Mouse (Mus musculus): ENCODE measurements around the gene St6galnac3. TPM values are rescaled to one million over a fixed set of nuclear protein-coding genes. Genes with fewer than 3 reads are reported as not detected.

Gene St6galnac3
- polyA plus RNA-seq, 1 experiment: not detected

DNA sequence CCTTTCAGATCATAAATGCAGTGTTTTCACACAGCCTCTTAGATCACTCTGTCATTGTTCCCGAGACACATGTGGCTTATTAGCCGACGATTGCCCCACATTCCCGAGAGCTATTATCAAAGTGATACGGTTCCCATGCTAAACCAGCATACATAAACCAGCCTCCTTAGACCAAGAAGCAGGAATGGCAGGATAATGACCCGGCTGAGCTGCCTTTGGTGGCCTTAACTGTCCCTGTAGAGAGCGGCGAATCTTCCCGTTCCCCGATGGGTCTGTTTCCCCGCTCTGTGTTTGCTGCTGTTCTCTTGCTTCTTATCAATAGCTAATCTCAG lies 119.2 kb downstream of the St6galnac3 start:
- no peak overlapping the region for H3K4me3 ChIP-seq (ENCODE audit: insufficient read depth, low read length)
- TF ChIP-seq CTCF (IDR thresholded peaks at IDR 0.05; ENCODE audit: low read depth, low read length): no peak
- no peak for TF ChIP-seq POLR2A (IDR thresholded peaks at IDR 0.05; ENCODE audit: borderline replicate concordance, low read depth, low read length)
- no peak overlapping the region for H3K27ac ChIP-seq (ENCODE audit: insufficient read depth, low read depth, low read length)
- H3K4me1 ChIP-seq (ENCODE audit: control insufficient read depth, insufficient read depth, low read length): no peaks in the 10 kb centered on the region

DNA sequence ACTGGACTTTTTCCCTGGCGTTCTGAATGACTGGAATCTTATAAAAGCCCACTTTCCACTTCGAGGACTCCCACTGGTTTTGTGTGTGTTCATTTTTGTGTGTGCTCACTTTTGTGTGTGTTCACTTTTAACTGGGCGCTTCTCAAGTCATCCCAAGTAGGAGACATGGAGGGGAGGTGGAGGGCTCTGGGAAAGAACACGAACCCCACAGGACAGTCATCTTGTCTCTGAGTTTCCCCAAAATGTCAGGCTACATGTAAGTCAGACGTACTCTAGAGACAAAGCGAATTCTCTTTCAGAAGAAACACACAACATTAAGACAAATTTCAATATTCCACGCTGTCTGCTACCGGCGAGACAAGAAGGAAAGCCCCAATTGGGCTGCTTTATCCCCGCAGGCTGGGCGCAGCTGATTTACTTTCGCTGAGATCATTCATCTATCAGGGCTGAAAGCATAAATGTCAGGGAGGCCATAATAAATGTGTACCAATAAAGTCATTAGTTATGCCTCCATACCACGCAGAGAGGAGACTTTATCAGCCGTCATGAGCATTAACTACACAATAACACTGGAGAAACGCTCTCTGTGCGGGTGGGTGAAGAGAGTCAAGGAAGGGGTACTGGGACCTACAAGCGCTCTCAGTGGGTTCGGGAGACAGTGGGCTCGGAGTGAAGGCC lies 119.7 kb downstream of the St6galnac3 start:
- Histone ChIP-seq H3K27ac (ENCODE audit: insufficient read depth, low read depth, low read length) (no peak overlapping the region), H3K4me3 (ENCODE audit: insufficient read depth, low read length) (no peak overlapping the region), H3K4me1 (ENCODE audit: control insufficient read depth, insufficient read depth, low read length) (no peaks in the 10 kb centered on the region)
- no peak for TF ChIP-seq CTCF (IDR thresholded peaks at IDR 0.05; ENCODE audit: low read depth, low read length)
- TF ChIP-seq POLR2A (IDR thresholded peaks at IDR 0.05; ENCODE audit: borderline replicate concordance, low read depth, low read length): no peak

DNA sequence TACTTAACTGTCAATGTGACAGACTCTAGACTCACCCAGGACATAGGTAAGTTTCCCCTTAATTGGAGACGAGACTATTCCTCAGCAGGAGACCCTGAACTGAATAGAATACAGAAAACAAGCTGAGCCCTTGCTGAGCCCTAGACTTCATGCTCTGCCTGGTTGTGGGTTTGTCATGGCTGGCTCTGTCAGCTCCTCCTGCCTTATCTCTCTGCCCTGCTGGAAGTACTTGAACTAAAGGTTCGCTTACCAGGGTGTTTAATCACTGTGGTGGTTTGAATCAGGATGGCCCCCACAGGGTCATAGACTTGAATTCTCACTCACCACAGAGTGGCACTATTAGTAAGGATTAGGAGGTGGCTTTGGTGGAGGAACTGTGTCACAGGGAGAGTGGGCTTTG lies 125.8 kb downstream of the St6galnac3 start:
- Histone ChIP-seq H3K4me3 (ENCODE audit: insufficient read depth, low read length) (no peak overlapping the region), H3K27ac (ENCODE audit: insufficient read depth, low read depth, low read length) (no peak overlapping the region), H3K4me1 (ENCODE audit: control insufficient read depth, insufficient read depth, low read length) (no peaks in the 10 kb centered on the region)
- TF ChIP-seq POLR2A (IDR thresholded peaks at IDR 0.05; ENCODE audit: borderline replicate concordance, low read depth, low read length) (no peak), CTCF (IDR thresholded peaks at IDR 0.05; ENCODE audit: low read depth, low read length) (no peak)

- Histone ChIP-seq H3K27ac (ENCODE audit: insufficient read depth, low read depth, low read length) (no peak overlapping the region), H3K4me3 (ENCODE audit: insufficient read depth, low read length) (no peak overlapping the region), H3K4me1 (ENCODE audit: control insufficient read depth, insufficient read depth, low read length) (no peaks in the 10 kb centered on the region)
- no peak for TF ChIP-seq POLR2A (IDR thresholded peaks at IDR 0.05; ENCODE audit: borderline replicate concordance, low read depth, low read length)
- TF ChIP-seq CTCF (IDR thresholded peaks at IDR 0.05; ENCODE audit: low read depth, low read length): no peak
These were observed 126.3 kb downstream of the St6galnac3 start for GRCm38 (mm10) chr3:153598631-153599030.

DNA sequence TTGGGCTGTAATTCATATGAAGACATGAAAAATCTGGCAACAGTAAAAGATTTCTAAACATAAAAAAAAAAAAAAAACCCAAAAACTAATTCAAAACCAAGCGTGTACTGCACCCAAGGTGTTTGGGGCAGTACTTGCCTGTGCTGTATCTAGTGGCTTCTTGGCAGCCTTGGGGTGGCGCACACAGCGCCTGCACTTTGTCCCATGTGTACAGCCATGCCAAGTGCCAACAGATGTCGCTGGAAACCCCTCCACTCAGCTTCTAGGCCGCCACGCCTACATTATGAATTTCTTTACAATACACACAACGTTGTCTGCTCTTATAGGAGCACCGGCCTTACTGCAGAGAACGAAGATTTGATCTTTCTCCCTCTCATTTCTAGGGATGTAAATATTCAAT lies 130.4 kb downstream of the St6galnac3 start:
- H3K27ac ChIP-seq (ENCODE audit: insufficient read depth, low read depth, low read length): no peak overlapping the region
- no peak overlapping the region for H3K4me3 ChIP-seq (ENCODE audit: insufficient read depth, low read length)
- H3K4me1 ChIP-seq (ENCODE audit: control insufficient read depth, insufficient read depth, low read length): no peaks in the 10 kb centered on the region
- TF ChIP-seq POLR2A (IDR thresholded peaks at IDR 0.05; ENCODE audit: borderline replicate concordance, low read depth, low read length) (no peak), CTCF (IDR thresholded peaks at IDR 0.05; ENCODE audit: low read depth, low read length) (no peak)

DNA sequence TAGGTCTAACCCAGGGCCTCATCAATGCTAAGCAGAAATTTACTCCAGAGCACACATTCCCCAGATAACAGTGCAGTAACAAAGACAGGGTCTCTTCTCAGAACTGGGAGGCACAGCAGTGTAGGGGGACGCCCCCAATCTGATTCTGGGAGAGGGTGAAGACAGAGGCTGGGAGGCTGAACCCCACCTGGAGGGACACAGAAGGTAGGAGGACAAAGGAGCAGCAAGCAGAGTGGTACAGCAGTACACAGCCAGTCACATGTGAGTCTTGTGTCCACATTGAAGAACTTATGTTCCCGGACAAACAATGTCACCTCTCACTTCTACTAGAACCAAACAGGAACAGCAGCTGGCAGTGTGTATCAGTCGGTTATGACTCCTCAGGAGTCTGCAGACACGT lies 131.0 kb downstream of the St6galnac3 start:
- H3K27ac ChIP-seq (ENCODE audit: insufficient read depth, low read depth, low read length): no peak overlapping the region
- H3K4me3 ChIP-seq (ENCODE audit: insufficient read depth, low read length): no peak overlapping the region
- TF ChIP-seq CTCF (IDR thresholded peaks at IDR 0.05; ENCODE audit: low read depth, low read length): no peak
- TF ChIP-seq POLR2A (IDR thresholded peaks at IDR 0.05; ENCODE audit: borderline replicate concordance, low read depth, low read length): no peak
- H3K4me1 ChIP-seq (ENCODE audit: control insufficient read depth, insufficient read depth, low read length): no peaks in the 10 kb centered on the region

DNA sequence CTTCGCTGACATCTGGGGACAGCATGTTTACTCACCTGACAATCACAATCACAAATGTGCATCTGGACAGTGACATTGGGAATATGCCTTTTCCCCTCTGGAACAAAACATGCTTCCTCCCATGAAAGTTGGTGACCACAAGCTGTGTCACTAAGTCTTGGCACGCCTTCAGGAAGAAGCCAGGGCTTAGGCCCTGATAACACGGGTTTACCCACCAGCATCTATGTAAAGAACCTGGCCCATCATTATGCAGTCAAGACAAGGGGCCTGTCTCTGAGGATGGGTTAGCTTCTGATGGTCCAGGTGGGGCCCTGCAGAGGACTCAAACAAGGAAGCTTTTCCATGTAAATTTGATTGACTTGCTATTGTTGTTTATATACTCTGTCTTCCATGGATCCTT lies 131.9 kb downstream of the St6galnac3 start:
- no peak overlapping the region for H3K27ac ChIP-seq (ENCODE audit: insufficient read depth, low read depth, low read length)
- TF ChIP-seq POLR2A (IDR thresholded peaks at IDR 0.05; ENCODE audit: borderline replicate concordance, low read depth, low read length): no peak
- no peak for TF ChIP-seq CTCF (IDR thresholded peaks at IDR 0.05; ENCODE audit: low read depth, low read length)
- H3K4me3 ChIP-seq (ENCODE audit: insufficient read depth, low read length): no peak overlapping the region
- H3K4me1 ChIP-seq (ENCODE audit: control insufficient read depth, insufficient read depth, low read length): no peaks in the 10 kb centered on the region

DNA sequence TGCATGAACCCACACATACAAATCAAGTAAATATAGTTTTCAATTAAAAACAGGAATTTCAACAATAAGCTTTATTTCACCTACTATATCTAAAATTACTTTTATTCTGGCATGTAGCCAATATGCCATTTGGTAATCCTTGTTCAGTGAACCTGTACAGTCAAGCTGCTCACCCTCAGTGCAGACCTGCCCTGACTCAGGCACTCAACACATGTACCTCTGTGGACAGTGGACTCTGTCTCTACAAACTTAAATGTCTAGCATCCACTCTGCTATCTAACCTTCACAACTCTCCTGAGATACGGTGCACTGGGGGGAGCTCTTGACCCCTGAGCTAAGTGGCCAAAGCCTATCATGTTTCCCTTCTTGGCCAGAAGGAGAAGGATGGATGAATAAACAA lies 137.4 kb downstream of the St6galnac3 start:
- Histone ChIP-seq H3K4me1 (ENCODE audit: control insufficient read depth, insufficient read depth, low read length) (no peaks in the 10 kb centered on the region), H3K27ac (ENCODE audit: insufficient read depth, low read depth, low read length) (no peak overlapping the region), H3K4me3 (ENCODE audit: insufficient read depth, low read length) (no peak overlapping the region)
- TF ChIP-seq POLR2A (IDR thresholded peaks at IDR 0.05; ENCODE audit: borderline replicate concordance, low read depth, low read length): no peak
- TF ChIP-seq CTCF (IDR thresholded peaks at IDR 0.05; ENCODE audit: low read depth, low read length): no peak

- H3K27ac ChIP-seq (ENCODE audit: insufficient read depth, low read depth, low read length): no peak overlapping the region
- no peak for TF ChIP-seq POLR2A (IDR thresholded peaks at IDR 0.05; ENCODE audit: borderline replicate concordance, low read depth, low read length)
- no peak for TF ChIP-seq CTCF (IDR thresholded peaks at IDR 0.05; ENCODE audit: low read depth, low read length)
- no peak overlapping the region for H3K4me3 ChIP-seq (ENCODE audit: insufficient read depth, low read length)
- H3K4me1 ChIP-seq (ENCODE audit: control insufficient read depth, insufficient read depth, low read length): no peaks in the 10 kb centered on the region
These were observed 140.1 kb downstream of the St6galnac3 start for GRCm38 (mm10) chr3:153584836-153585235.

DNA sequence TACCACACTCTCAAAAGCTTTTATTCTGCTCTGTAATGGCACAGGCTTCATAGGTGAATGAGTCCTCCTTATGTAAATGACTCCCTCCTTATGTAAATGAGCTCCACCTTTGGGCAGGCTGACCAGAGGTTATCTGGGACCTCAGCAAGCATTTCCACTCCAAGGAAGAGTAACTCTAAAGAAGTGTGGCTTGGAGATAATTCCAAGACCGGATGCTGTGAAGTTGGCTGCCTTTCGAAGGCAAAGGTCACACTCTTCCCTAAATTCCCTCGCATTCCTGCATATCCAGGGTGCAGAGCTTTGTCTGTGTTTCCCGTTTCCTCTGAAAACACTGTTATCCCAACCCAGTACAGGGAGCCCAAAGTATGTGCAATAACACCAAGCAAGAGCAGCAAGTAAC lies 142.9 kb downstream of the St6galnac3 start:
- H3K4me3 ChIP-seq (ENCODE audit: insufficient read depth, low read length): no peak overlapping the region
- H3K27ac ChIP-seq (ENCODE audit: insufficient read depth, low read depth, low read length): no peak overlapping the region
- TF ChIP-seq CTCF (IDR thresholded peaks at IDR 0.05; ENCODE audit: low read depth, low read length) (no peak), POLR2A (IDR thresholded peaks at IDR 0.05; ENCODE audit: borderline replicate concordance, low read depth, low read length) (no peak)
- H3K4me1 ChIP-seq (ENCODE audit: control insufficient read depth, insufficient read depth, low read length): no peaks in the 10 kb centered on the region

DNA sequence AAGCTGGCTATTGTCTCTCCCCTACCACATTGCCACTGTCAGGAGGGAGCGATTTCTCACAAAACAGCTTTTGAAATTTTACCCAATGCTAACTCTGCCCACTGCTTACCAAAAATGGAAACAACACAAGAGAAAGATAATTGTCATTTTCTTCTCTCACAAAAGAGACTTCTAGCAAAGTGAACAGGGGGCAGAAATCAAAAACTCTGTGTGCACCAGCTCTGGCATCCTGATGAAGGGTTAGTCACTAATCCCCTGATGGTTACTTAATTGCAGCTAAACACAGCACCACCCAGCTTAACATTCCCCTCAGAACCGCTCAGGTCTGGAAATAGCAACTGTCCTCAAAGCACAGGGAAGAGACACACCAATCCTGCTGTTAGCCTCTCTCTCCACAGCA lies 144.3 kb downstream of the St6galnac3 start:
- H3K27ac ChIP-seq (ENCODE audit: insufficient read depth, low read depth, low read length): no peak overlapping the region
- TF ChIP-seq CTCF (IDR thresholded peaks at IDR 0.05; ENCODE audit: low read depth, low read length): no peak
- TF ChIP-seq POLR2A (IDR thresholded peaks at IDR 0.05; ENCODE audit: borderline replicate concordance, low read depth, low read length): no peak
- H3K4me1 ChIP-seq (ENCODE audit: control insufficient read depth, insufficient read depth, low read length): no peaks in the 10 kb centered on the region
- H3K4me3 ChIP-seq (ENCODE audit: insufficient read depth, low read length): no peak overlapping the region
